Mouse (Mus musculus) kidney, adult 2 months (tissue): Measurements from ENCODE around the gene Prdx4.

Experiments used
- CTCF ChIP-seq: fragments of 200-500 bp; conservative IDR thresholded peaks from 2 replicates; pipeline ENCODE4 v1.5.1; 2011; ENCODE audit warnings: low read depth, mild to moderate bottlenecking, control low read depth, low read length, moderate library complexity, mixed read lengths; ENCODE audit not compliant: insufficient read depth, insufficient read length
- POLR2A ChIP-seq: fragments of 200-500 bp; IDR thresholded peaks from one replicate; pipeline ENCODE4 v1.6.1; 2011; ENCODE audit warnings: low read depth, low read length, control low read depth

DNA sequence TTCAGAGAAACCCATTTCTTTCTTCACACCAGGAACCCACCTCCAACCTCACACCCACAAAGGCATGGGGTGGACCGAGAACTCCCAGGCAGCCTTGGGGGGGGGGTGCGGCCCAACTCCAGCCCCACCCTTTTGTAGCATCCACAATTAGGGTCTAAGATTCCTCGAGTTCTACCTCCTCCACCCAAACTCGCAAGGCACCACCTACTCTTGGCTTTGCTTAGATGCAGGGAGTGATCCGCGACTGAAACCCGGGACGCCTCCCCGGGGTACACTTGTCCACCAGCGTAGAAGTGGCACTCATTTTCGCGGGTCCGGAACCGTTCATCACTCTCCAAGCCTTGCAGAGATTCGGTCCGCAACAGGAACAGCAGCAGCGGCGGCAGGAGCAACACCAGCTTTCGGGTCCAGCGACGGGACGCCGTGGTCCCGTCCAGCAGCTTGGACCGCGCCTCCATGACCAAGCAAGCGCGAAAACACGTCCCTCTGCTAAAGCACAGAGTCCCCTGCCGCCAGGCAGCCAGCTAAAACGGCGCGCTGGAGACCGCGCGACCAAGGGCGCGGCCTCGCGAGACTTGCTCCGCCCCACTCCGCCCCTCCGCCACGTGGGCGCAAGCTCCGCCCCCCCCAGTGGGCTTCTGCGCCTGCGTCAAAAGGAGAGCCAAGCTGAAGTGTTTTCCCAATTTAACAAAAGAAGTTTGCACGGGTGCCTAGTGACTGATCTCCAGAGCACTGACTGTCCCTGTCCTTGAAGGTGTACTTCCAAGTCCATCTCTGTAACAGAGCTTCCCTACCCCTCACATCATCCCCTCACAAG, 2.4 kb downstream of the Prdx4 start:
- TF ChIP-seq POLR2A (no peak), CTCF (no peak)
